ENCODE assay signal across 14 mouse cellular contexts in the genomic region with DNA sequence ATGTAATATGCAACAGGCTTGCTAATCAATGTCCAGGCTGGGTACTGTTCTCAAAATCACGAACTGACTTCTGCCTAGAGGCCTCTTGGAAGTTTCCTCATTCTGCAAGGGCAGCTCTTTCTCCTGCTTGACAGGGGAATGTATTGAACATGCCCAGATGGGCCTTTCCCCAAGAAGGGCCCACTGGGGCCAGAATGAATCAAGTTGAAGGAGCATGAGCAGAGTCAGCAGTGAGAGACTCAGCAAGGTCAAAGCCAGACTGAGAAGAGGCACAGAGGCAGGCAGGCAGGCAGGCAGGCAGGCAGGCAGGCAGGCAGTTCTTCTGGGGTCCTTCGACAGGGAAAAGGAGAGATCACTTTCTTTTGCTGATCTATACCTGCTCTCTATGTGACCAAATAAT.
"Had no signal": no experiment of that assay in that cellular context is flagged by ENCODE, and none has a peak within 500 bp of the region (broad histone marks: within the 10 kb centered on the region; RNA-seq: fewer than 3 reads in every experiment).

No protein-coding gene starts in this region.

- DNase-seq: gastrocnemius, postnatal 14 days; gastrocnemius, postnatal 36 days; heart, adult 11 months; heart, adult 2 months; heart, postnatal 14 days; heart, postnatal 36 days; kidney, adult 11 months; kidney, adult 2 months; kidney, adult 9 months; kidney, postnatal 14 days; kidney, postnatal 36 days; layer of hippocampus, adult 9-11 months; layer of hippocampus, postnatal 36 days; left cerebral cortex, postnatal 4 days had no signal
